Mouse (Mus musculus): ENCODE results near the gene Ccdc125. TPM values are rescaled to one million over a fixed set of nuclear protein-coding genes. Genes with fewer than 3 reads are reported as not detected.
A peak's percentile ranks its signal among the peaks of the same experiment; 100 is the strongest.
"Not testable (repeated sequence)": the region's sequence is repeated elsewhere in the genome, so short reads cannot be mapped to it uniquely, and the experiment has no call there.

The Ccdc125 gene
- total RNA-seq, 2 experiments from 2014 or later, result 0.19 to 0.23 TPM

DNA sequence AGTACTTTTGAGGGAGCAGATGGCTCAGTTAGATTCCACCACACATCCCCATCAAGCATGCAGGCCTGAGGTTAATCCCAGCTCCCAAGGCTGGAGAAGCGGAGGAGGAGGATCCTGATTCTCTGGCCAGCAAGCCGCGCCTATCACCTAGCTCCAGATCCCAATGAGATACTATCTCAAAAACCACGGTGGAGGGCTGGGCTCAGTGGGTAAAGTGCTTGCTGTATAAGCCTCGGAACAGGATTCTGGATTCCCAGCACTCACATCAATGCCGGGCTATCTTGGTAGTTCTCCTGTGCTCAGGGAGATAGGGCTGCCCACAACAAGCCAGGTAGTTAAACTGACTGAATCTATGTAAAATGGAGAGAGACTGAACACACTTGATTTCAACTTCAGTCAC lies 46.0 kb downstream of the Ccdc125 start:
- DNase-seq (ENCODE audit: low spot score in 2 of 2), result no peak

DNA sequence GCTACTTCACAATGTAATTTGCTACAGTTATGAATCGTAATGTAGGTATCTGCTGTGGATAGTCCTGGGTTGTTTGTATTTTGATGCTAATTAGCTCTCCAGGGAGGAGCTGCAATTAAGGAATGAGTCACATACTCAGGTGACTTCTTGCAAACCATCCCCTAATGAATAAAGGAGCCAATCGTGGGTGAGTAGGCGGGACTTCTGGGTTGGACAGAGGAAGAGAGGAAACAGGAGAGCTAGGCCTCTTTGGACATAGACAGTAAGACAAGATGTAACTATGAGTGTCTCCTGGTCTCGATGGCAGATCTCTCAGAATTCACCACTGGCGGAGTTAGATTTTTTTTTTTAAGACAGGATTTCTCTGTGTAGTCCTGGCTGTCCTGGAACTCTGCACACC lies 52.1 kb downstream of the Ccdc125 start:
- DNase-seq (ENCODE audit: low spot score in 2 of 2), result no peak

DNA sequence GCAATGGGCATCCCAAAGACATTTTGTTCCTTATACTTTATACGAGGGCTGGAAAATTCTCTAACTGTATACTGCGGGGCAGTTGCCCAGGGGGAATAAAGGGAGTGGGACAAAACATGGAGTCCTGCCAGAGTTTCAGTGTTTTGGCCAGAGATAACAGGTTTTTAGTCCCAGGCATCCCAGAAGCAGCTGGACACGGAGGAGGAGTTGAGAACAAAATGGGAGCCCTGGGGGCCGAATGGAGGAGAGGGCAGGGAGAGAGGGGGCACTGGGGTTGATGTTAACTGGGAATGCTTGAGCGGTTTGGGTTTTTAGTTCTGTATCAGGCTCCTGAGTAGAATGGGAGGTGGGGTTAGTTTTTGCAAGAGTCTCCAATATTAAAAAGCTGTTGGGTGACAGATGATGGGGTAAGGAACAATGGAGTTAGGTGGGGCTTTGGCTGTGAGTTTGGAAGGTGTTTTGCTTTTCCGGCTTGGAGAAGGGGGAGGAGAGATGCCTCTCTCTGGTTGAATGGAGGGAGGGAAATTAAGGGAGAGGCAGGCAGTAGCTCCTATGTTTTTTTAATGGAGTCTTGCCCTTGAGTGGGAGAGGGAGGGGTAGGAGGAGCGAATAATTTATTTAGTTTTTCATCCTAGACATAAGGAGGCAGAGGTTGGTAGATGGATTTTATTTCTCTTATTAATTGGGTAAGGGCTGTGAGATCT lies 54.7 kb downstream of the Ccdc125 start:
- no peak for DNase-seq (ENCODE audit: low spot score in 2 of 2)

DNA sequence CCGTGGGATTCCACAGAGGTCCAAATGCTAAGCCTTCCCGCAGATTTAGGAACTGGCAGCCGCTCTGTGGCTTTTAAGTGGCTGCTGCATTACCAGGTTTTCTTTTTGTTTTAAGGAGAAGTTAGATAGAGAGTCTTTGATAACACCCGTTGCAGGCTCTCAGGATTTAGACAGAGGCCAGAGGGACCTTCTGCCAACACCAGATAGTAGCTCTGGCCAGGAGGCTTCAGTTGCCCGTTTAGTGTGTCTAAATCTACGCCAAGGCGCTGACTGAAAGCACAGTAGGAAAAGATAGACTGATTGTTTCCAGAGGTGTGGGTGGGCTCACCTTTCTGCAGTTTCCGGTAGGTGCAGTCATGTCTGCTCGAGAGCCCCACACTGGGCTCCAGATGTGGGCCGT lies 55.7 kb downstream of the Ccdc125 start:
- DNase-seq (ENCODE audit: low spot score in 2 of 2), result no peak

DNA sequence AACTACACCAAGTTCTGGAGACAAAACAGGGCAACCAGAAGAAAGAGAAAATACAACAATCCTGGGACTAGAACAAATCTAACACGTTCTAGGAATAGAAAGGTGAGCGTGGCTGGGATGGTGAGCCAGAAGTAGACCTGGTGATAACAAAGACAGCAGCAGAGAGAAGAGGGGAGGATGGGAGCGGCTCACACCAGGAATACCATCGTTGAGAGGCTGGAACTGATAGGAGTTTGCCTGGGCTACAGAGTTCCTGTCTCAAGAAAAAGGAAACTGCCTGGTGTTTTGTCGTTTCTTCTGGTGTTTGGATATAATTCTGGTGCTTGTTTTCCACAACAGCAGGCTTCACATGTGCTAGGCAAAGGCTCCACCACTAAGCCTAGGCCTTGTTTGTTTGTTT lies 58.6 kb downstream of the Ccdc125 start:
- no peak for DNase-seq (ENCODE audit: low spot score in 2 of 2)

DNA sequence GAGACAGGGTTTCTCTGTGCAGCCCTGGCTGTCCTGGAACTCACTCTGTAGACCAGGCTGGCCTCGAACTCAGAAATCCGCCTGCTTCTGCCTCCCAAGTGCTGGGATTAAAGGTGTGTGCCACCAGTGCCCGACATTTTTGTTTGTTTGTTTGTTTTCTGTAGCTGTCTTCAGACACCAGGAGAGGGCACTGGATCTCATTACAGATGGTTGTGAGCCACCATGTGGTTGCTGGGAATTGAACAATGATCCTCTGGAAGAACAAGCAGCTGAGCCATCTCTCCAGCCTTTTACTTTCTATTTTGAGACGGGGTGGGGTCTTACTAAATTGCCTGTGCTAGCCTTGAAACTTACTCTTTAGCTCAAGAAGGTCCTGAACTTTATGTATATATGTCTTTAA lies 59.0 kb downstream of the Ccdc125 start:
- DNase-seq (ENCODE audit: low spot score in 2 of 2), result not testable (repeated sequence)

DNA sequence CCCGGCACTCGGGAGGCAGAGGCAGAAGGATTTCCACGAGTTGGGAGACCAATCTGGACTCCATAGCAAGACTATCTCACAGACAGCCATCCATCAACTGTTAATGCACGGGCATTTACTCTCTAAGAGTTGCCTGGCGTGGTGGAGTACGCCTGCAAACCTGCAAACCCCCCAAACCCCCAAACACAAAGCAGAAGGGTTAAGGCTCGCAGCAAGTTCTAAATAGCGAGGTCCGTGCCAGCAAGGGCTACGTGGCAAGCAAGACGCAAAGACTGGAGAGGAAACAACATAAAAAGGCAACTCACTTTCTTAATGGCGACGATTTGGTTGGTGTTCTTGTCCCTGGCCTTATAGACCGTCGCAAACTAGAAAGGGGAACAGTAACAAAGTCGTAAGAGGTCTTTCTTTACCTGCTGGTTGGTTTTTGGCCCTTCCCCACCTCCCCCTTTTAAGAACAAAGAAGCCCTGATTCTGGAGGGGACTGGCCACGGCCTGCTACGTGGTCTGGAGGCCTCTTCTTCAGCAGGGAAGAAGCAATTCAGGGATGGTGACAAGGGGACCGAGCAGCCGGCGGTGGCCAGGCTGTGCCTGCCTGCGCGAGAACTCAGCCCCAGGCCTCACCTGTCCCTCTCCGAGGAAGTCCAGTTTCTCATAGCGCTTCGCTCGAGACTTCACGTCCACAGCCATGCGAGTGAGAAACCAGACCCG lies 60.8 kb downstream of the Ccdc125 start:
- no peak for DNase-seq (ENCODE audit: low spot score in 2 of 2)

DNA sequence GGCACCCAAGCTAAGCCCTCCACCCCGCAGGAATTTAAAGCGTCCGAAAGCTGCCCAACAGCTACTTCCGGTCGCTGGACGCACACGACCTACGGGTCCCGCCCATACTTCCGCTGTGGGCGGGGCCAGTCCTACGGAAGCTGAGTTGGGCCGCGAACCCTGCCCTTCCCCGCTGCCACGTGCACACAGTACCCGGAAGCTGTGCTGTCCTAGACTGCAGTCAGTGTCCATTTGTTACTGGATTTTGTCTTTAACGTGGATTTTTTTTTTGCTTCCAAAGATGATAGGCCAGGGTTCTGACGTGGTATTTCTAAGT lies 61.3 kb downstream of the Ccdc125 start, which contains the start of gene Cdk7:
TSS of gene Cdk7 (minus strand) at position 79 of the 316 bp plus-strand sequence.
- DNase-seq (ENCODE audit: low spot score in 2 of 2), result peak; percentile 93 to 94

DNA sequence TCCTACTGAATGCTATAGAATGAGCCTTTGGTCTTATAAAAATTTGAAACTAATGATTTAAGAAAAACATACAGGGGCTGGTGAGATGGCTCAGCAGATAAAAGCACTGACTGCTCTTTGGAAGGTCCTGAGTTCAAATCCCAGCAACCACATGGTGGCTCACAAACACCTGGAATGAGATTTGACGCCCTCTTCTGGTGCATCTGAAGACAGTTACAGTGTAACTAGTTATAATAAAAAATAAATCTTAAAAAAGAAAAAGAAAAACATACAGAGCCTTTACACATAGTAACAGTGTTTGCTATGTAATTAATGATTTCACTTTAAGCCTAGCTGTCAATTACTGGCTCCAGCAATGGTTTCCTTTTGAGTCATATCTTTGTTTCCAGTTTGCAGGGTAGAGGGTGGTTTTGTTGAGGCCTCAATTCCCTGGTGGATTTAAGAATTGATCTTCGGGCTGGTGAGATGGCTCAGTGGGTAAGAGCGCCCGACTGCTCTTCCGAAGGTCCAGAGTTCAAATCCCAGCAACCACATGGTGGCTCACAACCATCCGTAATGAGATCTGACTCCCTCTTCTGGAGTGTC lies 62.0 kb downstream of the Ccdc125 start:
- not testable (repeated sequence) for DNase-seq (ENCODE audit: low spot score in 2 of 2)

DNA sequence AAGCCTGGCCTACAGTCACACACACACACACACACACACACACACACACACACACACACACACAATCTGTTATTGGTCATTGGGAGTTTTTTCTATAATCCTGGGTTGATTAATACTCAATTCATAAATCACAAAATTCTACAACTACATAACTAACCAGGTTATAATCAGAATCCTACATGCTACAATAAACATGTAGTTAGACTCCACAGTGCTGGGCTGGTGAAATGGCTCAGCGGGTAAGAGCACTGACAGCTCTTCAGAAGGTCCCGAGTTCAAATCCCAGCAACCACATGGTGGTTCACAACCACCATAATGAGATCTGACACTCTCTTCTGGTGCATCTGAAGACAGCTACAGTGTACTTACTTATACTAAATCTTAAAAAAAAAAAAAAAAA lies 63.2 kb downstream of the Ccdc125 start:
- no peak for DNase-seq (ENCODE audit: low spot score in 2 of 2)

DNA sequence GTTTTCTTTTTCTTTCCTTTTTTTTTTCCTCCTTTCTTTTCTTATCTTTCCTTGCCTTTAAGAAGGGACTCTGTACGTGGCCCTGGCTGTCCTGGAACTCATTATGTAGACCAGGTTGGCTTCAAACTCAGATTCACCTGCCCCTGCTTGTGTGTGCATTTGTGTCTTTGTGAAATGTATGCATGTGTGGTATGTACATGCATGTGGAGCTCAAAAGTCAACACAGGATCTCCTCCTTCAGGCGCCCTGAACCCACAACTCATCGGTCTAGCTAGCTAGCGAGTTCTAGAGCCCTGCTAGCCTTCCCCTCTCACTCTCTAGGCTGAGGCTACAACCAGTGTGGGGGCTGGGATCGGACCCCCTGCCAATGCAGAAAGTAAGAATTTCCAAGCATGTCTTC lies 73.3 kb downstream of the Ccdc125 start:
- DNase-seq (ENCODE audit: low spot score in 2 of 2), result no peak

DNA sequence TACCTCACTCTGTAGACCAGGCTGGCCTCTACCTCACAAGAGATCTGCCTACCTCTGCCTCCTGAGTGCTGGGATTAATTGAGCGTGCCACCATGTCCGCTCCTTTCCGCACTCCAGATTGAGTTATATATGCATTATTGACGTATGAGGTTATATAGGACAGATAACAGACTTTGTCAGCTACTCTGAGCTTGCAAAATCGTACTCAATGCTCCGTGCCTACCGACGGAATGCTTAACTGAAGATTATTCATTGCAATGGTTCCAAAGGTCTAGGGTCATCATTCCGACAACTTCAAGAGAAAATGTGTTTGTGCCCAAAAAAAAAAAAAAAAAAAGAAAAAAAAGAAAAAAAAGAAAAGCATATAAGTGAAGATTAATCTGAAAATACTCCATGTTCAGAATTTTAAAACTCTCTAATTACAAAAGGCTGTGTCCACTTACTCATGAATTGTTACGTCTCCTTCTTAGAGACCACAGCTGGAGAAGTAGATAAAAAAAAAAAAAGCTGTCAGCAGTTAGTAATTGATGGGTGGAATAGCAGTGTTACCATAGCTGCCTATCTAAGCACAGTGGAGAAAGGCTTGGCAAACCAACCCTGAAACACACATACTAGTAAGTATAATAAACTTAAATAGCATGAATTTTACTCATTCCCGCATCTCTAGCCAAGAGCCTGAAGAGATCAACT lies 74.0 kb downstream of the Ccdc125 start:
- DNase-seq (ENCODE audit: low spot score in 2 of 2), result no peak

DNA sequence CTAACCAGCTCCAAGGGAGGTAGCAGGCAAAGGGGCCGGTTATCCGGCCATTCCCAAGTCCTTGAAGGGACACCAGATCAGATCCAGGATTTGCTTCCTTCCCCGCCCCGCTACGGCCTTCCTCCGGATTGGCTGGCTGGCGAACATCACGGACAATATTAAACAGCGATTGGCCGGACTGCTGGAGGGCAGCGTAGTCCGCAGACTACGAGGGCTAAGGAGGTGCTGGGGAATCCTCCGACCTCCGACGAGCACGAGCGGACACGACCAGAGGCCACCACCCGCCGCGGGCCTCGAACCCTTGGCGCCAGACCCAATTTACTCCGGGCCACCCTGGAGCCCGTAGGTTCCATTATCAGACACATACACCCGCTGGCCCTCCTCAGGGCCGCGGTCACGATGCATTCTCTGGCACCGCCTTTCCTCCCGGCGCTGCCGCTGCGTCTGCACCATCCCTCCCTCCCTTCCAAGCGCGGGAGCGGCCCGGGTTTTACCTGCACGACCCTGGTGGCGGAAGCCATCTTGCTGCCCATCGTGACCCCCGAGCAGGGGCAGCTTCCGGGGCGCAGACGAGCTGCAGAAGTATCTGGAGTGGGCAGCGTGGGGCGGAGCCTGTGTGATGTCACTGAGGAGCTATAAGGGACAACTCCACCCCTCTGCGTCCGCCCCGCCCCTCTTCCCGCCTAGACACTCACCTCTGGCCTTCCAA lies 74.7 kb downstream of the Ccdc125 start, which contains the start of gene Mrps36:
TSS of gene Mrps36 (minus strand) at position 624 of the 709 bp plus-strand sequence.
- peak; percentile 89 to 92 for DNase-seq (ENCODE audit: low spot score in 2 of 2)

DNA sequence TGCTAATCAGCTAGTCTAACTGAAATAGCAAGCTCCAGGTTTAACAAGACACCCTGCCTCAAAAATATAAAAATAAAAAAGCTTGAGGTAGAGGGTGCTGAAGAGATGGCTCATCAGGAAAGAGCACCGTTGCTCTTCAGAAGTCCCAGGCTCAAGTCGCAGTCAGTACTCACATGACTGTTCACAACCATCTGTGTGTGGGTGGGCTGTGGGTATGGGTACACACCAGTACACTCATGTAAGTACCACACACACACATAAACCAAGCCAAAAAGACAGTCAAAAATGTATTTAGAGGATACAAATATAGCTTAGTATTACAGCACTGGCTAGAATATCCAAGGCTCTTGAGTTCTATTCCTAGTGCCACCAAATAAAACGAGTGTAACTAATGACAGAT lies 76.6 kb downstream of the Ccdc125 start:
- DNase-seq (ENCODE audit: low spot score in 2 of 2), result peak; percentile 61 to 63

Other genes starting within 250 kb of the Ccdc125 start
- under 1 TPM in 1 of 2 experiments, not detected in 1; 0.14 TPM for gene Naip1, start 216.8 kb upstream of the Ccdc125 start, total RNA-seq (2021)
- 10 to 100 TPM; 35.5 to 37.1 TPM for gene Gtf2h2, start 177.1 kb upstream of the Ccdc125 start, total RNA-seq (2021)
- 1 to 10 TPM; 7.5 to 9.4 TPM for gene Ocln, start 117.0 kb upstream of the Ccdc125 start, total RNA-seq (2021)
- 1 to 10 TPM; 1.2 to 2.0 TPM for gene Marveld2, start 52.7 kb upstream of the Ccdc125 start, total RNA-seq (2021)
- 10 to 100 TPM; 86.9 to 96.2 TPM for gene Ak6, start 18.7 kb upstream of the Ccdc125 start, total RNA-seq (2021)
- 10 to 100 TPM; 14.8 to 15.1 TPM for gene Rad17, start 18.7 kb upstream of the Ccdc125 start, total RNA-seq (2021)
- 10 to 100 TPM; 18.0 to 21.5 TPM for gene Taf9, start 18.1 kb upstream of the Ccdc125 start, total RNA-seq (2021)
- 10 to 100 TPM; 35.3 to 40.0 TPM for gene Cdk7, start 61.2 kb downstream of the Ccdc125 start, total RNA-seq (2021)
- 10 to 100 TPM; 54.9 to 60.3 TPM for gene Mrps36, start 74.9 kb downstream of the Ccdc125 start, total RNA-seq (2021)
- under 1 TPM; 0.28 to 0.67 TPM for gene Cenph, start 106.2 kb downstream of the Ccdc125 start, total RNA-seq (2021)
- under 1 TPM; 0.47 to 0.67 TPM for gene Ccnb1, start 116.9 kb downstream of the Ccdc125 start, total RNA-seq (2021)
- gene Slc30a5, start 163.7 kb downstream of the Ccdc125 start, total RNA-seq (2021), result 10 to 100 TPM; 42.2 to 43.7 TPM